ENCODE assay signal across 14 mouse cellular contexts in the genomic region with DNA sequence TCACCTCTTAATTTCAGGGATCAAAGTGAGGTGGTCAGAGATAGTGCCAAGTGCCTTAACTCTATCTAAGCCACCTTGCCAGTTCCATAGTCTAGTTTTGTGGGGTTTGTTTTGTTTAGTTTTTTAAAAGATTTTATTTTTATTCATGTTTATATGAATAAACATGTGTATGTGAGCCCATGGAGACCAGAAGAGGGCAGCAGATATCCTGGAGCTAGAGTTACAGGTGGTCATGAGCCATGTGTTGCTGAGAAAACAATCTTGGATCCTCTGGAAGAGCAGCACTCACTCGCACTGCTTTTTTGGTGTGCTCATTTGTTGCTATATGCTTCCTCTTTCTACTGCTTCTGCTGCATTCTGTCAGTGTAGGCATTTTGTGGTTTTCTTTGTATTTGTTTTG.
A peak's percentile ranks its signal among the peaks of the same experiment; 100 is the strongest.
DNase-seq lines count a peak whose midpoint lies in the region; ATAC-seq and TF ChIP-seq lines count a peak whose summit lies in the region.
"Had no signal": no experiment of that assay in that cellular context is flagged by ENCODE, and none has a peak within 500 bp of the region (broad histone marks: within the 10 kb centered on the region; RNA-seq: fewer than 3 reads in every experiment).

No protein-coding gene starts in this region.

- intact Hi-C loops in heart, adult 2 months (cut with DNase I) = no loop called here
- intact Hi-C loops in left cerebral cortex, postnatal 4 days (cut with DNase I) = no loop called here

- H3K27me3 ChIP-seq in heart, adult 2 months (ENCODE audit: control insufficient read depth, insufficient read depth, low read length) = no peaks in the 10 kb centered on the region
- no peaks in the 10 kb centered on the region for H3K27me3 ChIP-seq in heart, embryonic 11.5 days (ENCODE audit: control insufficient read depth, insufficient read depth, low read length)
- no peaks in the 10 kb centered on the region for H3K27me3 ChIP-seq in liver, embryonic 14.5 days (ENCODE audit: control insufficient read depth, insufficient read depth, low read length)
- H3K27me3 ChIP-seq: megakaryocyte, embryonic 14.5 days had no signal

- H3K4me1 ChIP-seq in heart, adult 2 months (ENCODE audit: control insufficient read depth, insufficient read depth, low read length) = no peaks in the 10 kb centered on the region
- no peaks in the 10 kb centered on the region for H3K4me1 ChIP-seq in heart, embryonic 11.5 days (ENCODE audit: control insufficient read depth, insufficient read depth, low read length)
- H3K4me1 ChIP-seq in liver, embryonic 14.5 days (replicated peaks; ENCODE audit: control insufficient read depth in 2 of 2, insufficient read depth in 2 of 2, low read length in 1 of 2) = no peaks in the 10 kb centered on the region
- H3K4me1 ChIP-seq: megakaryocyte, embryonic 14.5 days had no signal

- H3K9me3 ChIP-seq in heart, embryonic 11.5 days (replicated peaks; ENCODE audit: control insufficient read depth, low read length) = no peaks in the 10 kb centered on the region
- H3K9me3 ChIP-seq in liver, embryonic 14.5 days (ENCODE audit: control insufficient read depth, low read length) = no peaks in the 10 kb centered on the region
- H3K9me3 ChIP-seq: megakaryocyte, embryonic 14.5 days had no signal

- H3K4me3 ChIP-seq in heart, adult 2 months = no peak overlapping the region
- no peak overlapping the region for H3K4me3 ChIP-seq in heart, embryonic 11.5 days (ENCODE audit: low read depth, low read length)
- H3K4me3 ChIP-seq in liver, embryonic 14.5 days (ENCODE audit: insufficient read depth in 1 of 2, low read depth in 2 of 2, low read length in 2 of 2) = no peak overlapping the region
- H3K4me3 ChIP-seq: megakaryocyte, embryonic 14.5 days had no signal

- no peak overlapping the region for H3K9ac ChIP-seq in heart, adult 2 months (ENCODE audit: low read depth, low read length)
- H3K9ac ChIP-seq in heart, embryonic 11.5 days (ENCODE audit: low read depth, low read length) = no peak overlapping the region
- no peak overlapping the region for H3K9ac ChIP-seq in liver, embryonic 14.5 days (replicated peaks)

- no peak overlapping the region for H3K27ac ChIP-seq in heart, adult 2 months
- no peak overlapping the region for H3K27ac ChIP-seq in heart, embryonic 11.5 days (ENCODE audit: low read depth, low read length)
- H3K27ac ChIP-seq in liver, embryonic 14.5 days = no peak overlapping the region

- no peak for ATAC-seq in heart, embryonic 11.5 days (replicated peaks; ENCODE audit: insufficient number of reproducible peaks, low FRiP score, low TSS enrichment)
- ATAC-seq in liver, embryonic 14.5 days (ENCODE audit: insufficient read depth) = no peak

- no peak for DNase-seq in heart, adult 2 months
- no peak for DNase-seq in liver, embryonic 14.5 days (ENCODE audit: low read depth in 3 of 3, low spot score in 3 of 3)
- DNase-seq in liver (no peak), ES-CJ7 (ENCODE audit: low read depth, low spot score) (peak; percentile 22)
- peak; percentile 43 for DNase-seq in brain, adult 2 months (ENCODE audit: low read depth, low spot score)
- DNase-seq in left cerebral cortex, postnatal 4 days = no peak
- no peak for DNase-seq in natural killer cell, adult 2 months (ENCODE audit: low spot score in 2 of 2)
- DNase-seq: adrenal gland, postnatal 14 days; kidney, adult 11 months; spleen, adult 18-20 months; thymus, adult 18-20 months had no signal

- peak; percentile 56 for TF ChIP-seq CTCF in heart, adult 2 months (IDR thresholded peaks at IDR 0.05)
- TF ChIP-seq CTCF in liver, embryonic 14.5 days (IDR thresholded peaks at IDR 0.05; ENCODE audit: low read depth) = peak; percentile 22; the same call in 1 of the 2 replicates

- H3K36me3 ChIP-seq in heart, adult 2 months (ENCODE audit: control insufficient read depth, insufficient read depth, low read length) = no peaks in the 10 kb centered on the region
- no peaks in the 10 kb centered on the region for H3K36me3 ChIP-seq in heart, embryonic 11.5 days (ENCODE audit: control insufficient read depth, insufficient read depth, low read length)
- H3K36me3 ChIP-seq in liver, embryonic 14.5 days (replicated peaks; ENCODE audit: control insufficient read depth, insufficient read depth, low read depth) = peaks cover 15% of the 10 kb centered on the region

- 75% methylated on average over 1 of the region's 1 CpGs for WGBS in heart, adult 2 months
- WGBS in heart, embryonic 11.5 days (ENCODE audit: insufficient replicate concordance) = 88% methylated on average over 1 of the region's 1 CpGs
- WGBS in liver, embryonic 14.5 days (ENCODE audit: insufficient replicate concordance) = 79% methylated on average over 1 of the region's 1 CpGs

- no peaks in the 10 kb centered on the region; the same call in 1 of the 2 replicates for H3K79me2 ChIP-seq in heart, adult 2 months (replicated peaks; ENCODE audit: control insufficient read depth, insufficient read depth, low read length)

- no peak for TF ChIP-seq EP300 in heart, adult 2 months (IDR thresholded peaks at IDR 0.05; ENCODE audit: insufficient read depth, low read depth, low read length)
- no peak for TF ChIP-seq EP300 in liver, embryonic 14.5 days (IDR thresholded peaks at IDR 0.05; ENCODE audit: low read depth)

- H3K4me2 ChIP-seq in heart, embryonic 11.5 days = no peak overlapping the region
- H3K4me2 ChIP-seq in liver, embryonic 14.5 days (ENCODE audit: low read depth) = no peak overlapping the region
- H3K4me2 ChIP-seq: liver, embryonic 11.5 days had no signal

- no peak for TF ChIP-seq POLR2A in heart, adult 2 months (IDR thresholded peaks at IDR 0.05; ENCODE audit: insufficient read depth, low read depth, low read length)

Comparison
In these comparisons a context has a peak if more than half of its experiments do, and no peak if none do; other contexts are left out.
1. DNase-seq: peak in ES-CJ7 (single experiment) and brain, adult 2 months (single experiment); none in heart, adult 2 months (0 of 2), liver, embryonic 14.5 days (0 of 3), liver (single experiment), left cerebral cortex, postnatal 4 days (single experiment) and natural killer cell, adult 2 months (0 of 2).